Mouse (Mus musculus): ENCODE data around the gene Eno4. TPM values are rescaled to one million over a fixed set of nuclear protein-coding genes. Genes with fewer than 3 reads are reported as not detected.
"Not testable (repeated sequence)": the region's sequence is repeated elsewhere in the genome, so short reads cannot be mapped to it uniquely, and the experiment has no call there.

The Eno4 gene
- total RNA-seq (2015; ENCODE audit: low replicate concordance) (not detected in 2 replicates), total RNA-seq (2017; ENCODE audit: low replicate concordance) (not detected in 2 replicates)

DNA sequence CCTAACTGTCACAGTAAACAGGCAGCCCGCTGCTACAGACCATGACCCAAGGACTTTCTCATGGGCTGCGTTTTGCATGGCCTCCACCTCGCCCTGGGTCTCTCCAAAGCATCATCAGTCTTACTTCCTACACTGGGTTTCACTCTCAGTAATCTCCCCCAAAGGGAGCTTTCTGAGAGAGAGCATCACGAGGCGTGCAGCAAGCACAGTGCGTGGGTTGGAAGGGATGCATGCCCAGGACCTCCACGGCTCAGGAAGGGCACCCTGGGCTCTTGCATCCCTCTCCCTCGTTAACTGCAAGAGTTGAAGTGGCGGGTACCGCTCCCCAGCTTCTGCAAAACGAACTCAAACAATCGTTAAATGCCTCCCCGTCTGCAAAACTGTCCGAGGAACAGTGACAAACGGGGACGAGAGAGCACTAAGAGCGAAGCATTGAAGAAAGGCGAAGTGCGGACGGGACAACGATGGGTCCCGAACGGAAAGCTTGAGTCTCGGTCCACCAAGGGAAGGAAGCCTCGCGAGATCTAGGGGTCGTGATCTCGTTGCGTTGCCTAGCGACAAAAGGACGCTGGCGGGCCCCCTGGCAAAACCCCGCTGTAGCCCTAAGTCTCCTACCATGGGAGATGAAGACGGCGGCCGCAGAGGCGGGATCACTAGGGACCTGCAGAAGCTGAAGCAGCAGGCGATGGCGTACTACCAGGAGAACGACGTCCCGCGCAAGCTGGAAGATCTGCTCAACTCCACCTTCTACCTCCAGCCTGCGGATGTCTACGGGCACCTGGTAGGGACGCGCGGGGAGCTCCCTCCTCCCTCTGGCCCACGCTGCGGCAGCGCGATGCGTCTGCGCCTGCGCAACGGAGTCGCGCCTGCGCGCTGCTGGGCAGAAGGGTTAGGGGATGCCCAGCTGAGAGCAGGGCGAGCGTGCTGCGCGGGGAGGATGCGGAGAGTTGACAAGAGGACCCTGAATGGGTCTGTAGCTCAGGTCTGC is at the start of gene Eno4, which contains the start of gene Hspa12a:
Gene Eno4 (plus strand): TSS at position 585 of the 988 bp plus-strand sequence.
Gene Hspa12a (minus strand): TSS at position 814 of the 988 bp plus-strand sequence.
- no peak for ATAC-seq (replicated peaks; ENCODE audit: low FRiP score, poor library complexity, severe bottlenecking)

DNA sequence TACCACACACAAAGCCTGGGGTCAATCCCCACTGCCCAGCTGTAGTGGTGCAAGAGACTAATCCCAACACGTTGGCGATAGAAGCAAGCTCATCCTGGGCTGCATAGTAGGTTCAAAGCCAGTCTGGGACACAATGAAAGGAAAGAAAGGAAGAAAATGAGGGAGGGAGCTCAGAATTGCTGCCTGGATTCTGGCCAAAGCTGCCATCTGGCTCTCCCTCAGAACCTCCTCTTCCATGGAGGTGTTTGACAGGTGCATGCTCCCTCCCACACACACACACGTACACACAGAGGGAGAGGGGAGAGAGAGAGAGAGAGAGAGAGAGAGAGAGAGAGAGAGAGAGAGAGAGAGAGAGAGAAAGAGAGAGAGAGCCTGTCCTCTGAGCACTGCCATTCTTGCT is 47.0 kb upstream of the Eno4 start:
- ATAC-seq (replicated peaks; ENCODE audit: low FRiP score, poor library complexity, severe bottlenecking) = no peak

DNA sequence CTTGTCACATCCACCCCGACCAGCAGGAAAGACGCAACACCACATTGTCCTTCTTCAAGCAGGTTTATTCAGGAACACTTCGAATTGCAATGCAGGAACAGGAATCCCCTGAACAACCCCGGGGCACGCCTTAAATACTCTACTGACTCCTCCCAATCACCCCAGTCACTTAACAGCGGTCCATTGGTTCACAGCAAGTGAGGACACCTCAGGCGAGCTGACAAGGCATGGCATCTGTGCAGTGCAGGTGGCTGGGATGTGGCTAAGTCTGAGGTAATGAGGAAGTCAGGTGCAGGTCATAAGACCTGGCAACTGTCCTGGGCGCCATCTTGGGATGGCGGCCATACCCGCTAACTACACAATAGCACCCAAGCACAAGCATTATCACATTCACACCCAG is 42.8 kb upstream of the Eno4 start:
- not testable (repeated sequence) for ATAC-seq (replicated peaks; ENCODE audit: low FRiP score, poor library complexity, severe bottlenecking)

DNA sequence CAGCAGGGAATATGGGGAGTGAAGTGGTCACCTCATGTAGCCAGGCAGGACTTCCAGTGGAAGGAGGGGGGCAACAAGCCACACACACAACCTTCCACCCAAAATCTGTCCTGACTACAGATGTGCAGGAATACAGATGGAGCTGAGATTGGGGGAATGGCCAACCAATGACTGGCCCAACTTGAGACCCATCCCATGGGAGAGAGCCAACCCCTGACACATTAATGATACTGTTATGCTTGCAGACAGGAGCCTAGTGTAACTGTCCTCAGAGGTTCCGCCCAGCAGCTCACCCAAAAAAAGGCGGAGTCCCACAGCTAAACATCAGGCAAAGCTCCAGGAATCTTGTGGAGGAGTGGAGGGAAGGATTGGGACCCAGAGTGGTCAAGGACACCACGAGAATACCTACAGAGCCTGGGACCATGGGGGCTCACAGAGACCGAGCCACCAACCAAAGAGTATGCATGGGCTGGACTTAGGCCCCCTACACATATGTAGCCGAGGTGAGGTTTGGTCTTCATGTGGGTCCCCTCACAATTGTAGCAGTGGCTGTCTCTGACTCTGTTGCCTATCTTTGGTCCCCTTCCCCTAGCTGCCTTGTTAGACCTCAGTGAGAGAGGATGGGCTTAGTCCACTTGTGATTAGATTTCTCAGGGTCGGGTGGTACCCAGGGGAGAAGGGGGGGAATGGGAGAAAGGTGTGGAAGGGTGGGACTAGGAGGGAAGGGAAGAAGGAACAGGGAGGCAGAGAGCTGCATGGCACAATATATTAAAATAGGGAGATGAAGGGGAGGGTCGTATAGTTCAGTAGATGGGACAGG is 39.9 kb upstream of the Eno4 start:
- no peak for ATAC-seq (replicated peaks; ENCODE audit: low FRiP score, poor library complexity, severe bottlenecking)

DNA sequence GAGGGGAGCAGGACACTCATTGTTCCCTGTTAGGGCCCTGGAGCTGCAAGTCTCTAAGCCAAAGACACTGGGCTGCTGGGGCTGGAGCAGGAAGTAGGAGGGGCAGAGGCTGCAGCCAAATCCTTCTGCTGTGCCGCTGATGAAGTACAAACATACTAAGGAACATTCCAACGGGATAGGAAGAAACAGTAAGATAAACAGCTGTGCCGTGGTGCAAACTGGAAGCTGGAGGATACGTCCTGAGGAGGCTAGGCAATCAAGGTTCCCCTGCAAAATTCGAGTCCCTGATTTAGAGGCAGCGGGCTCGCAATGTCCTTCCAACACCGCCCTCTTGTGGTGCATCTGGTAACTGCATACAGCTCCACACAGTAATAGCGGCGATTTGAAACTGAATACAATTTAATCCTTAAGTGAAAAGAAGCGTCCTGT is 39.3 kb upstream of the Eno4 start:
- ATAC-seq (replicated peaks; ENCODE audit: low FRiP score, poor library complexity, severe bottlenecking) = peak; percentile 52; the same call in 1 of the 2 replicates

DNA sequence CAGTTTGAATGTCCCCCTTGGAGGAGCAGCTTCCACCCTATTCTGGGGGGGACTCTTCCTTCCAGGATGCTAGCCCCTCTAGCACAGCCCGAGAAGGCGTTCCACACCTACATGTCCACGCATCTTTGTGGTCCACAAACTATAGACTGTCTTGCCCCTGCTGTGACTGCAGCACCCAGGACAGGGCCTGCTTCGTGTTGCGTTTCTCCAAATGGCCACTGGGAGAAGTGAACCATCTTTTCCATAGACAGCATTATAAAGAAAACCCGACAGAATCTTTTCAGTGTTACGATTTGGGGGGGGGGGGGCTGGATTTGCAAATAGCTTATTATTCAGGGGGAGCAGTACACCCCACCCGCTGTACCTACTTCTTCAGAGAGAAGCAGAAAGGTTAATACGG is 36.5 kb upstream of the Eno4 start:
- ATAC-seq (replicated peaks; ENCODE audit: low FRiP score, poor library complexity, severe bottlenecking) = no peak

DNA sequence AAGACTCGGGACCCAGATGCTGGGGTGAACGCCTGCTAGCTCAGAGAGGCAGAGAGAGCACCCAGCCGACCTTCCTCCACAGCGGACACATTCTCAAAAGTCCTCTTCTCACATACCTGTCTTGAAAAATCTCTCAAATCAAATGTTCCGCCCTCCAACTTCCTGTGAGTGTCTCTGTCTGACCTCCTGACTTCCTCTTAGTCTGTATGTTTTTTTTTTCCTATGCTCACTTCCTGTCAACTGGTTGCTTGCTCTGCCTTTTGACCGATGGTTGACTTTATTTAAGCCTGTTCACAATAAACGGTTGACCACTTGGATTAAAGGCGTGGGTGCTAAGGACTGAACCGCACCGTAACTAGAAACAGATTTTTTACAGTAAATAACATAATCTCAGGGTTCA is 35.2 kb upstream of the Eno4 start:
- no peak for ATAC-seq (replicated peaks; ENCODE audit: low FRiP score, poor library complexity, severe bottlenecking)

DNA sequence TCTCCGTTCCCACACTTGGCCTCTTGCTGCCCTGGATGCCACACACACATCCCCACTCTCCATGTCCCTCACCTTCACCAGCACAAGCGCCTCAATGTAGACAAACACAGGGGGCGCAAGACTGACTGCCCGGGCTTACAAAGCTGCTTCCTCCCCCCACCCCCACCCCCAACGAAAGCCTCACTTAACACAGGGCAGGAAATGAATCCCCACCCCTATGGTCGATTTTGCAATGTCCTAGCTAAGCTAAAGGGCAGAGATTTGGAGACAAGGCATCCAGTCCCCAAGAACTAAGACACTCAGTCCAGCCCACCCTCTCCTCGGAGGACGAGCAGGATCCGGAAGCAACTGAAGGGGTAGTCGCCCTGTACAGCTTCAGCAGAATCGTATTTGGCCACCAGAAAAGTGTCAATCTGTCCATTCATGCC is 32.3 kb upstream of the Eno4 start:
- ATAC-seq (replicated peaks; ENCODE audit: low FRiP score, poor library complexity, severe bottlenecking) = no peak

DNA sequence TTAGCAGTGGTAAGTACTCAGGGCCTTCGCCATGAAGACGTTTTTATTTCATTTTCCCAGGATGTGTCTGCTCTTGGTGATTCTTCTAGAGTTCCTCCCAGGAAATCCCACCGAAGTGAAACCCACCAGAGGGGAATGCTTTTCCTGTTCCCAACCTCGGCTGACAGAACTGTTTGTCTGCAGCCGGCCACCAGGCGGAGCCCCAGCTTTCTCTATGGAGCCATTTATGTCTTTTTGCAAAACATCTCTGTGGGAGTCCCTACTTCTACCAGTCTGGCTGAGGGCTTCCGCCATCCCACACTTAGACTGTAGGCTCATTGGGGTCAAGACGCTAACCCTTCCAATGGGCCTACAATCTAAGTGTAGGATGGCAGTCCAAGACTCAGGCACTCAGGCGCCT is 31.8 kb upstream of the Eno4 start:
- no peak for ATAC-seq (replicated peaks; ENCODE audit: low FRiP score, poor library complexity, severe bottlenecking)

DNA sequence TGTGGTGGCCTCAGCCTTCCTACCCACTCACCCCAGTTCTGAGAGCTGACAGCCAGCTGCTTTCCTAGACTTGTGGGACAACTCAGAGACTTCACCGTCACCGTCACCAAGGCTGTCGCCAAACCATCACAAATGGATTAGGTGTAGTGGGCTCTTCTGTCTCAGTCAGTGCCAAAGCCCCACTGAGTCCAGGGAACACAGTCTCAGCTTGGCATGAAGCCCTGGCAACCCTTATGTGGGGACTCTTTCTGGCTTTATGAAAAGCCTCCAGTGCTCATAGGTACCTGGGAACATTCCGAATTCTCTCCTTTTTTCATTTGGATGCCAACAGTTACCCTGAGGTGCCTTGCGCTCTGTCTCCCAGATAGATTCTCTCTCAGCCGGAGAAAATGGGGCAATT is 29.9 kb upstream of the Eno4 start:
- ATAC-seq (replicated peaks; ENCODE audit: low FRiP score, poor library complexity, severe bottlenecking) = no peak

DNA sequence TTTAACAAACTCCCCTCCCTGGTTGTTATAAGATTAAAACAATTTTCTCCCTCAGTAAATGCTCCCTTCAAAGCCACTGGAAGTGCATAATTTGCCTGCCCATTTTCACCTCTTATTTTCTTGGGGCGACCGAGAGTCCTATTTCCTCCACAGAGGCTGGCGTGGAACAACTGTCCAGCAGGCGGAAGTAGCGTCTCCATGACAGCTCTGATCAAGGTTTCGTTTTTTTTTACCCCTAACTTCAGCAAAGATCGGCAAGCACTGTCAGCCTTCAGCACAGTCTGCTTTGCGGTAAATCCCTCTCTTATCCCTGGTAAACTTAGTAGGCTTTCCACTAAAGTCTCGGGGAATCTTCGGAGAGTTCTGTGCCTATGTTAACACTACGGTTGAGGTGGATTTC is 24.6 kb upstream of the Eno4 start:
- ATAC-seq (replicated peaks; ENCODE audit: low FRiP score, poor library complexity, severe bottlenecking) = no peak

DNA sequence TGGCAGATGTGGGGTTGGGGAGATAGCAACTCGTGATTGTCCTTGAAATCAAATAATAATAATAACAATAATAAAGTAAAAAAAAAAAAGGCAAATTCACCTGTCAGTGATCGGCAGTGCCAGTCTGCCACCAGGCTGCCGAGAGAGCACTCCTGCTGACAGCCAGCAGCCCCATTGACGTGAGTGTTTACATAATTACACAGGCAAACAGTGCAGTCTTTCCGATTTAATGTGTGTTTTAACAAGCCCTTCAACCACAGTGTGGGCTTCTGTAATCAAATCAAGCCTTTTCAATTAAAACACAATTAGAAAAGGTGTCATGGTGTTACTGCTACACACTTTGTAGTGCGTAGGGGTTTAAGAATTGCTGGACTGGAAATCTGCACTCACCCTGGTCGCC is 24.1 kb upstream of the Eno4 start:
- ATAC-seq (replicated peaks; ENCODE audit: low FRiP score, poor library complexity, severe bottlenecking) = no peak

DNA sequence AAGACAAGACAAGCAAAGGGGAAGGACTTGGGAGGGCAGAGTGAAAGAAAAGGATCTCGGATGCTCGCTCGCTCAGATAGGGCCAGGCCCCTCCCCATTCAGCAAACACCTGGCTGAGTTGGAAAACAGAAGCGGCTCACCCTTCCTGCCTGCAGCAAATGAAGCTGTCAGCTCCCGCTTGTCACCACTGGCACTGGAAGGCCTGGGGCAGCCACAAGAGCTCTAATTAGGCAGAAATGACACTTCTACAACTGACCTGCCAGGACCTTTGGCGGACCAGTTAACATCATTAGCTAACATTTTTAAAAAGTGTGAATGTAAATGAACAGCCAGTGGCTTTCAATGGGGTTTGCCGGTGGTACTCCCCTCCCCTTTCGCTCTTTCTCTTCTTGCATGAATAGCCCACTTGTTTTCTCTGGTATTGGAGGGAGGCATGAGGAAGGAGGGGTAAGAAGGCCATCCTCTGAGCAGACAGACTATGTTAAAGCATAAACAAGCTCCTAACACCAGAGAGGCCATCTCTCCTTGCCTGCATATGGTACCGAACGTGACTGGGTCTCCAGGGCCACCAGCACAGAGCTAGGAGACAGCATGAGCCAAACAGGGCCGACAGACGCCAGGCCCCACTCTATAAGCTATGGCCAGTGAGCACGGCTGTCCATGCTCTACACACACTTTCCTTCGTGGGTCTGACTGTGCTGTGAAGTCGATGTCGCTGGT is 12.0 kb upstream of the Eno4 start:
- no peak for ATAC-seq (replicated peaks; ENCODE audit: low FRiP score, poor library complexity, severe bottlenecking)

DNA sequence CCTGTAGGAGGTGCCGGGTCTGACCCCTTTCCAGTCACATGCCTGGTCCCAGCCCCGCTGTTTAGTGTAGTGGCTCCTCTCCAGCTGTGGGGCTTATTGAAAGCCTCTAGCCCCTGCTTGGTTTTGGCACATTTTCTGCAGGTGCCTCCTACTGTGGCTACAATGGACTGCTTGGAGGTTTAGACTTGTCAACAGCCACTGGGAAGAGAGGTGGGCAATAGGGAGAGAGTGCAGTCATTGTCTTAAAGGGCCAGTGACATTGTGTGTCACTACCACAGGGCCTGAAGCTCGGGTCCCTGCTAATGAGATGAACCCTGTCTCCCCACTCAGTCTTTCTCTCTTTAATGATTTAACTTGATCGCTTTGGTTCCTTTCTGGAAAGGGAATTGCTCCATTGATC is 10.2 kb upstream of the Eno4 start:
- ATAC-seq (replicated peaks; ENCODE audit: low FRiP score, poor library complexity, severe bottlenecking) = no peak

DNA sequence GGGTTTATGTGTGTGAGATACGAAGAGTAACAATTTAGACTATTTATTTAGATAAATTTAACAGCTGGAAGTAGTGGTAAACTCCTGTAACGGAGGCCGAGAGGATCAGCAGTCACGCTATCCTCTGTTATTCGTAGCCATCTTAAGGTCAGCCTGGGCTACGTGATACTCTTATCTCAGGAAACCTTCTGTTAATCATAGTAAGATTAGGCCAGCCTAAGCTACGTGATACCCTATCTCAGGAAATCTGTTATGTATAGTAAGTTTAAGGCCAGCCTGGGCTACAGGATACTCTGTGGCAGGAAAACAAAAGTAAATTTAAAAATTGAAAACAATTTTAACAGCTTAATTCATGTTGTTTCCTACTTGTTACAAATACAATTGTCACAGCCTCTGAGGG is 2.7 kb downstream of the Eno4 start:
- ATAC-seq (replicated peaks; ENCODE audit: low FRiP score, poor library complexity, severe bottlenecking) = no peak

DNA sequence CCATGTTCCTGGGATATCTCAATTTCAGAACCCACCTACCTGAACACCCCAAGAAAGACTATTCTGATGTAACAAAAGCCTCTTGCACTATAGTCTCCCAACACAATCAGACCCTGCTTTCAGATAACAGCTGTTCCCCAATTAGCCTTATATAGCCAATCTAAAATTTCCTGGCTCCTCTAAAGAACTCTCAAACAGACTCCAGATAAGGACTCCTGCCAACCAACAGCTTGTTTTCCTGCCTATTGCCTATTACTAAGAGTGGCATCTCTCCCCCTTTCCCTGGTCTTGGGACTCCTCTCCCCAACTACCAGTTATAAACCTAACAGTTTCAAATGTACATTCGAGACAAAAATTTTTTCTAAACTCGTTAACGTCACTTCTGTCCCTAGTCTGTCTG is 8.3 kb downstream of the Eno4 start:
- no peak for ATAC-seq (replicated peaks; ENCODE audit: low FRiP score, poor library complexity, severe bottlenecking)

DNA sequence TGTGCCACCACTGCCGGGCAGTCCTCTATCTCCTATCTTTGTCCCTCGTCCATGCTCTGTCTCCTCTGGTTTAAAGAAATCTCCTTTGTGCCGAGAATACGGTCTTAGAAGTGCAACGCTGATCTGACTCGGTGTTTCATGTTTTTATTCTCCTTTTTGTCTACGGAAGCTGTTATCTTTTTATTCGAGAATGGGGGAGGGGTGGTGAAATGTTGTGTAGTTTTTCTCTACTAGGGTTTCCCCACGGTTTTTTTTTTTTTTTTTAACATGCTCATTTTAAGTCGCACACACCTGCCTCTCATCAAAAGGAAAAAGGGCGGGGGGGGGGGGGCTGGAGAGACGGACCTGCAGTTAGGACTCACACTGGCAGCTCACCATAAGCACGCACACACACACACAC is 9.0 kb downstream of the Eno4 start:
- no peak for ATAC-seq (replicated peaks; ENCODE audit: low FRiP score, poor library complexity, severe bottlenecking)

DNA sequence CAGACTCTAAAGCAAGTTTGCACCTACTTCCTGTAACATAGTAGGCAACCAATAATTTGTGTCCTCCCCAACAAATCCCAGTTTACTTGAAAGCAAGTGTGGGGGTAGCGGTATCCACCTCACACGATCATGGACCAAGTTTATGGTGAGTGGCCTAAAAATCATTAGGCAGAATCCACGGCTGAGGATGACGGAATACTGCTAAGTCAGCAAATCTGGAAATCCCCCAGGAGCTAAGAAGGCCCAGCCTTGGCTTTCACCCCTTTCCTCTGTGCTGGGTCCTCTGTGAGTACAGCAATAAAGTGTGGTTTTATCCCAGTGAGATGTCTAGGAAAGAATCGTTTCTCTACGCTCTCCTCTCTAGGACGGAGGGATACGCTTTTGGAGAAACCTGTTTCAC is 11.6 kb downstream of the Eno4 start:
- ATAC-seq (replicated peaks; ENCODE audit: low FRiP score, poor library complexity, severe bottlenecking) = no peak

DNA sequence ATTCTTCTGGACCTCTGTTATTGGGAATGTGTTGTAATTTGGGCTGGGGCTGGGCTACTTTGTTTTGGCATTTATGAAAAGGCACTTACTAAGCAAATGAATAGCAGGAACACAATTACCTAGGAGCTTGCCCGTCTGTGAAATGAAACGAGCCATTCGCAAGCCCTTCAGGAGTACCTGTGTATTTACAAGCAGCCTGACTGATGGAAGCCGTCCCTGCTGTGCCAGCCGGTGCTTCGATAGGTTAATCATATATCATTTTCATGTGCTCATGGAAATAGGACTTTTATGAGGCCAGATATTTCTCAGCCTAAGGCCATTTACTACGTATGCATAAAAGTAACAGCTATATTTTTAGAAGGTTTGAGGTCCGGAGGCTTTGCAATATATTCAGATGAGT is 19.8 kb downstream of the Eno4 start:
- no peak for ATAC-seq (replicated peaks; ENCODE audit: low FRiP score, poor library complexity, severe bottlenecking)
